Mouse (Mus musculus) forebrain, postnatal 0 days (tissue): ENCODE results near the gene Cbx5. TPM values are rescaled to one million over a fixed set of nuclear protein-coding genes. Genes with fewer than 3 reads are reported as not detected.
"Not testable (repeated sequence)": the region's sequence is repeated elsewhere in the genome, so short reads cannot be mapped to it uniquely, and the experiment has no call there.

Experiments
- ATAC-seq: fragments of 200-750 bp; cut with Nextera tagmentation; 2 replicates; pipeline ENCODE4 v1.8.0; 2017; ENCODE audit warnings: mild to moderate bottlenecking, moderate library complexity
- DNase-seq: peaks from one replicate; pipeline ENCODE4 v3.0.0-alpha.2; 2015
- H3K27ac ChIP-seq: fragments of 300-500 bp; sonication (generic); 2 replicates; pipeline ENCODE4 v1.5.1; 2014; ENCODE audit warnings: low read depth, mild to moderate bottlenecking, antibody characterized with exemption, low read length, moderate library complexity, mixed read lengths
- H3K27me3 ChIP-seq: fragments of 300-500 bp; sonication (generic); 2 replicates; pipeline ENCODE4 v1.6.1; 2014; ENCODE audit warnings: mild to moderate bottlenecking, low read length, mixed read lengths; ENCODE audit not compliant: insufficient read depth
- H3K36me3 ChIP-seq: fragments of 300-500 bp; sonication (generic); 2 replicates; pipeline ENCODE4 v1.6.1; 2014; ENCODE audit warnings: mild to moderate bottlenecking, moderate library complexity; ENCODE audit not compliant: insufficient read depth
- H3K4me1 ChIP-seq: fragments of 300-500 bp; sonication (generic); 2 replicates; pipeline ENCODE4 v1.6.1; 2014; ENCODE audit warnings: antibody characterized with exemption; ENCODE audit not compliant: insufficient read depth
- H3K4me2 ChIP-seq: fragments of 300-500 bp; sonication (generic); 2 replicates; pipeline ENCODE4 v1.6.1; 2014; ENCODE audit warnings: low read depth, mild to moderate bottlenecking, moderate library complexity
- H3K4me3 ChIP-seq: fragments of 300-500 bp; sonication (generic); 2 replicates; pipeline ENCODE4 v1.5.1; 2014; ENCODE audit warnings: low read depth, low read length, mixed read lengths
- H3K9ac ChIP-seq: fragments of 300-500 bp; sonication (generic); 2 replicates; pipeline ENCODE4 v1.6.1; 2014; ENCODE audit warnings: mild to moderate bottlenecking
- H3K9me3 ChIP-seq: fragments of 300-500 bp; sonication (generic); 2 replicates; pipeline ENCODE4 v1.6.1; 2016; ENCODE audit warnings: low read length
- CTCF ChIP-seq: sonication (generic); IDR thresholded peaks from 2 replicates; pipeline ENCODE4 v1.5.1; 2016; ENCODE audit warnings: antibody characterized with exemption, control low read depth, low read depth
- WGBS: fragments of 180-500 bp; shearing (Covaris S2); extraction: QIAGEN DNeasy Blood & Tissue Kit; methylation state at CpG from one replicate; pipeline ENCODE4 v1.1.7; 2014; 5-methylcytosine and 5-hydroxymethylcytosine counted together
- polyA plus RNA-seq: library from polyadenylated mRNA; unstranded; fragments of >200 nt; fragmentation: Nextera tagmentation; extraction: Ambion mirVana; gene quantifications from 2 replicates; pipeline ENCODE4 v1.2.1, GENCODE M21; 2015
- total RNA-seq: library from RNA; depleted of rRNA; stranded (reverse); fragments of >200 nt; gene quantifications from 2 replicates; pipeline ENCODE4 v1.2.3, GENCODE M21; 2014

Gene Cbx5
- total and polyA plus RNA-seq, 2 experiments from 2014 or later: 90.4 to 181 TPM

- Histone ChIP-seq H3K9ac (no peak overlapping the region), H3K4me3 (no peak overlapping the region), H3K4me1 (peaks cover 4% of the 10 kb centered on the region; the same call in 1 of the 2 replicates), H3K27me3 (peaks cover 9% of the 10 kb centered on the region; the same call in 1 of the 2 replicates), H3K9me3 (no peaks in the 10 kb centered on the region), H3K36me3 (peaks cover 38% of the 10 kb centered on the region), H3K4me2 (no peak overlapping the region), H3K27ac (no peak overlapping the region)
- ATAC-seq (no peak), DNase-seq (no peak)
- TF ChIP-seq CTCF: peak; percentile 73
- 31% methylated on average over 2 of the region's 2 CpGs for WGBS
Observed at GRCm38 (mm10) chr15:103250195-103250740, 10.7 kb upstream of the Cbx5 start.

GRCm38 (mm10) chr15:103249511-103249910 is 9.9 kb upstream of the Cbx5 start:
- H3K27ac ChIP-seq, H3K27me3 ChIP-seq, H3K4me2 ChIP-seq, H3K4me3 ChIP-seq, ATAC-seq, H3K9me3 ChIP-seq, H3K9ac ChIP-seq, DNase-seq, H3K4me1 ChIP-seq: not testable (repeated sequence)
- 88% methylated on average over 6 of the region's 6 CpGs for WGBS
- H3K36me3 ChIP-seq: peaks cover 43% of the 10 kb centered on the region

GRCm38 (mm10) chr15:103248401-103249313 is 9.0 kb upstream of the Cbx5 start:
- Histone ChIP-seq H3K4me2 (no peak overlapping the region), H3K4me3 (no peak overlapping the region), H3K4me1 (0 out of 2 replicates have a peak, but pooled peaks cover 3% of the 10 kb centered on the region), H3K27ac (no peak overlapping the region), H3K9me3 (no peaks in the 10 kb centered on the region), H3K27me3 (no peaks in the 10 kb centered on the region), H3K9ac (no peak overlapping the region), H3K36me3 (peaks cover 47% of the 10 kb centered on the region)
- DNase-seq: no peak
- TF ChIP-seq CTCF: 0 out of 2 replicates have a peak, but pooled peaks have one; percentile 1
- WGBS: 71% methylated on average over 28 of the region's 28 CpGs
- ATAC-seq: 0 out of 2 replicates have a peak, but pooled peaks have one; percentile 18

GRCm38 (mm10) chr15:103247782-103248400 is 8.3 kb upstream of the Cbx5 start:
- H3K27me3 ChIP-seq: no peaks in the 10 kb centered on the region
- H3K9me3 ChIP-seq: no peaks in the 10 kb centered on the region
- peaks cover 54% of the 10 kb centered on the region for H3K36me3 ChIP-seq
- H3K9ac ChIP-seq: no peak overlapping the region
- TF ChIP-seq CTCF: no peak
- ATAC-seq (no peak), DNase-seq (no peak)
- H3K27ac ChIP-seq: no peak overlapping the region
- H3K4me3 ChIP-seq: no peak overlapping the region
- H3K4me2 ChIP-seq: no peak overlapping the region
- peaks cover 8% of the 10 kb centered on the region; the same call in 1 of the 2 replicates for H3K4me1 ChIP-seq

- 90% methylated on average over 9 of the region's 9 CpGs for WGBS
- Histone ChIP-seq H3K9ac (no peak overlapping the region), H3K27ac (no peak overlapping the region), H3K36me3 (peaks cover 61% of the 10 kb centered on the region), H3K4me2 (no peak overlapping the region), H3K4me1 (peaks cover 14% of the 10 kb centered on the region), H3K4me3 (no peak overlapping the region), H3K27me3 (no peaks in the 10 kb centered on the region), H3K9me3 (no peaks in the 10 kb centered on the region)
- ATAC-seq: no peak
- DNase-seq: no peak
- TF ChIP-seq CTCF: no peak
Observed at GRCm38 (mm10) chr15:103247078-103247781, 7.6 kb upstream of the Cbx5 start.

- ATAC-seq (no peak), DNase-seq (no peak)
- no peaks in the 10 kb centered on the region for H3K27me3 ChIP-seq
- no peak overlapping the region for H3K4me2 ChIP-seq
- H3K36me3 ChIP-seq: peaks cover 67% of the 10 kb centered on the region
- peaks cover 14% of the 10 kb centered on the region for H3K4me1 ChIP-seq
- TF ChIP-seq CTCF: no peak
- WGBS: 76% methylated on average over 6 of the region's 6 CpGs
- no peak overlapping the region for H3K9ac ChIP-seq
- H3K4me3 ChIP-seq: no peak overlapping the region
- H3K27ac ChIP-seq: no peak overlapping the region
- H3K9me3 ChIP-seq: no peaks in the 10 kb centered on the region
Observed at GRCm38 (mm10) chr15:103245616-103246015, 6.0 kb upstream of the Cbx5 start.
